Mouse (Mus musculus) cerebellum, postnatal 25 days (tissue): ENCODE results near the gene Ccer2.
A peak's percentile ranks its signal among the peaks of the same experiment; 100 is the strongest.

ENCODE experiments used
- DNase-seq, 2 experiments: peaks; one replicate each; pipeline ENCODE4 v3.0.0; 2021; ENCODE audit warnings: mixed read lengths in 2 of 2

The Ccer2 gene

GRCm38 (mm10) chr7:28792391-28793185 is 36.6 kb downstream of the Ccer2 start:
- DNase-seq = no peak

GRCm38 (mm10) chr7:28793834-28794233 is 37.9 kb downstream of the Ccer2 start:
- DNase-seq = no peak

- DNase-seq = no peak
These were observed 38.5 kb downstream of the Ccer2 start for GRCm38 (mm10) chr7:28794496-28794895.

GRCm38 (mm10) chr7:28795832-28796231 is 39.9 kb downstream of the Ccer2 start:
- no peak for DNase-seq

- peak; percentile 89 to 93 for DNase-seq
These were observed 40.6 kb downstream of the Ccer2 start for GRCm38 (mm10) chr7:28796562-28796975.

- no peak for DNase-seq
These were observed 44.0 kb downstream of the Ccer2 start for GRCm38 (mm10) chr7:28799994-28800393.

GRCm38 (mm10) chr7:28801451-28801850 is 45.5 kb downstream of the Ccer2 start:
- DNase-seq = no peak

GRCm38 (mm10) chr7:28801901-28802670 is 46.1 kb downstream of the Ccer2 start:
- DNase-seq = no peak

GRCm38 (mm10) chr7:28802846-28803588 is 47.0 kb downstream of the Ccer2 start:
- no peak for DNase-seq

GRCm38 (mm10) chr7:28803756-28804155 is 47.8 kb downstream of the Ccer2 start:
- no peak for DNase-seq

GRCm38 (mm10) chr7:28806869-28807268 is 50.9 kb downstream of the Ccer2 start:
- DNase-seq = peak in 1 of 2 experiments; percentile 42

GRCm38 (mm10) chr7:28807641-28808220 is 51.8 kb downstream of the Ccer2 start:
- DNase-seq = peak; percentile 36 to 46

- DNase-seq = peak in 1 of 2 experiments; percentile 52
These were observed 52.4 kb downstream of the Ccer2 start, which contains the start of gene Hnrnpl for GRCm38 (mm10) chr7:28808221-28808941. Gene Hnrnpl (plus strand): TSS chr7:28808541.
